Comparison of ENCODE assay signal across 16 mouse cellular contexts in genomic region chr7:96539248-96540034, GRCm38 (mm10).
DNase-seq lines count a peak whose midpoint lies in the region; ATAC-seq lines count a peak whose summit lies in the region.
"Had no signal": no experiment of that assay in that cellular context is flagged by ENCODE, and none has a peak within 500 bp of the region (broad histone marks: within the 10 kb centered on the region; RNA-seq: fewer than 3 reads in every experiment).

No protein-coding gene starts in this region.

- H3K9me3 ChIP-seq in hindbrain, embryonic 16.5 days (ENCODE audit: control insufficient read depth, low read length), result no peaks in the 10 kb centered on the region
- H3K9me3 ChIP-seq in hindbrain, embryonic 12.5 days (replicated peaks), result no peaks in the 10 kb centered on the region
- H3K9me3 ChIP-seq in embryonic facial prominence, embryonic 12.5 days, result no peaks in the 10 kb centered on the region
- H3K9me3 ChIP-seq: heart, embryonic 15.5 days; liver, embryonic 13.5 days had no signal

- peak; percentile 66; the same call in 1 of the 2 replicates for ATAC-seq in hindbrain, embryonic 16.5 days
- ATAC-seq in hindbrain, embryonic 12.5 days (ENCODE audit: low FRiP score), result no peak
- ATAC-seq in embryonic facial prominence, embryonic 12.5 days (ENCODE audit: insufficient number of reproducible peaks, insufficient read depth, low FRiP score, low TSS enrichment), result no peak
- ATAC-seq: activated CD4-positive, CD25-positive, alpha-beta regulatory T cell, adult 4 months; forebrain, embryonic 16.5 days; midbrain, embryonic 16.5 days had no signal

- WGBS in hindbrain, embryonic 16.5 days, result 68% methylated on average over 4 of the region's 4 CpGs
- 81% methylated on average over 4 of the region's 4 CpGs for WGBS in hindbrain, embryonic 12.5 days
- WGBS in embryonic facial prominence, embryonic 12.5 days, result 78% methylated on average over 4 of the region's 4 CpGs

- peaks cover 6% of the 10 kb centered on the region for H3K4me1 ChIP-seq in hindbrain, embryonic 16.5 days (ENCODE audit: control insufficient read depth, insufficient read depth, low read depth, low read length)
- H3K4me1 ChIP-seq in hindbrain, embryonic 12.5 days, result peaks cover 3% of the 10 kb centered on the region; the same call in 1 of the 2 replicates
- peaks cover 31% of the 10 kb centered on the region for H3K4me1 ChIP-seq in embryonic facial prominence, embryonic 12.5 days
- H3K4me1 ChIP-seq: liver, embryonic 13.5 days had no signal

- no peak overlapping the region for H3K27ac ChIP-seq in hindbrain, embryonic 16.5 days (ENCODE audit: low read depth, low read length)
- H3K27ac ChIP-seq in hindbrain, embryonic 12.5 days, result no peak overlapping the region
- H3K27ac ChIP-seq in embryonic facial prominence, embryonic 12.5 days, result peak overlapping the region; percentile 43; the same call in 1 of the 2 replicates
- H3K27ac ChIP-seq: kidney, postnatal 0 days; liver, embryonic 13.5 days had no signal

- no peaks in the 10 kb centered on the region for H3K27me3 ChIP-seq in hindbrain, embryonic 16.5 days (replicated peaks; ENCODE audit: control insufficient read depth, insufficient read depth, low read length)
- no peaks in the 10 kb centered on the region for H3K27me3 ChIP-seq in hindbrain, embryonic 12.5 days
- H3K27me3 ChIP-seq in embryonic facial prominence, embryonic 12.5 days, result no peaks in the 10 kb centered on the region
- H3K27me3 ChIP-seq: liver, embryonic 13.5 days had no signal

- H3K9ac ChIP-seq in hindbrain, embryonic 16.5 days (ENCODE audit: low read depth, low read length), result no peak overlapping the region
- H3K9ac ChIP-seq in hindbrain, embryonic 12.5 days, result no peak overlapping the region
- no peak overlapping the region for H3K9ac ChIP-seq in embryonic facial prominence, embryonic 12.5 days
- H3K9ac ChIP-seq: heart, embryonic 15.5 days; liver, embryonic 13.5 days had no signal

- DNase-seq in B cell, adult 2 months, result peak; percentile 10 to 12
- peak; percentile 94 to 97 for DNase-seq in cerebellum, adult 18-20 months
- DNase-seq in testis, postnatal 14 days (ENCODE audit: low spot score), result no peak
- no peak for DNase-seq in gastrocnemius, postnatal 10 days
- no peak for DNase-seq in c-Kit-positive CD71-positive TER-119-positive erythroid progenitor cells, embryonic 14.5 days (ENCODE audit: low spot score)
- DNase-seq: gastrocnemius, postnatal 25 days; liver, embryonic 13.5 days; thymus, postnatal 25 days had no signal

- H3K4me2 ChIP-seq in hindbrain, embryonic 16.5 days (ENCODE audit: low read length), result no peak overlapping the region
- H3K4me2 ChIP-seq in hindbrain, embryonic 12.5 days (replicated peaks), result no peak overlapping the region
- no peak overlapping the region for H3K4me2 ChIP-seq in embryonic facial prominence, embryonic 12.5 days (replicated peaks)
- H3K4me2 ChIP-seq: heart, embryonic 15.5 days; liver, embryonic 13.5 days had no signal

- H3K4me3 ChIP-seq in hindbrain, embryonic 16.5 days (ENCODE audit: low read length), result no peak overlapping the region
- H3K4me3 ChIP-seq in hindbrain, embryonic 12.5 days, result no peak overlapping the region
- no peak overlapping the region for H3K4me3 ChIP-seq in embryonic facial prominence, embryonic 12.5 days
- H3K4me3 ChIP-seq: heart, embryonic 15.5 days; liver, embryonic 13.5 days had no signal

- H3K36me3 ChIP-seq in hindbrain, embryonic 16.5 days (ENCODE audit: control insufficient read depth, insufficient read depth, low read length), result no peaks in the 10 kb centered on the region
- no peaks in the 10 kb centered on the region for H3K36me3 ChIP-seq in hindbrain, embryonic 12.5 days
- no peaks in the 10 kb centered on the region for H3K36me3 ChIP-seq in embryonic facial prominence, embryonic 12.5 days
- H3K36me3 ChIP-seq: heart, embryonic 15.5 days; liver, embryonic 13.5 days had no signal

Comparison
In these comparisons a context has a peak if more than half of its experiments do, and no peak if none do; other contexts are left out.
1. DNase-seq: peak in B cell, adult 2 months (2 of 2) and cerebellum, adult 18-20 months (2 of 2); none in testis, postnatal 14 days (single experiment), gastrocnemius, postnatal 10 days (single experiment) and c-Kit-positive CD71-positive TER-119-positive erythroid progenitor cells, embryonic 14.5 days (single experiment).